Mouse (Mus musculus) layer of hippocampus, postnatal 36 days (tissue): ENCODE results near the gene Paqr7. TPM values are rescaled to one million over a fixed set of nuclear protein-coding genes. Genes with fewer than 3 reads are reported as not detected.

Experiments used
- DNase-seq, 2 experiments: peaks; one replicate each; pipeline ENCODE4 v3.0.0; 2022
- total RNA-seq, 2 experiments: library from RNA; stranded (reverse); gene quantifications; 2 replicates each; pipeline ENCODE4 v1.2.3; 2021

The Paqr7 gene
- total RNA-seq, 2 experiments from 2014 or later = 63.6 to 69.1 TPM

- no peak for DNase-seq
Measured at GRCm38 (mm10) chr4:134503686-134504357, 7.3 kb downstream of the Paqr7 start.

- no peak for DNase-seq
Measured at GRCm38 (mm10) chr4:134505303-134505789, 8.8 kb downstream of the Paqr7 start.

GRCm38 (mm10) chr4:134505966-134506594, 9.6 kb downstream of the Paqr7 start:
- no peak for DNase-seq

- no peak for DNase-seq
Measured at GRCm38 (mm10) chr4:134506713-134507112, 10.2 kb downstream of the Paqr7 start.

- DNase-seq = no peak
Measured at GRCm38 (mm10) chr4:134510396-134510795, 13.9 kb downstream of the Paqr7 start.

GRCm38 (mm10) chr4:134510845-134511411, 14.4 kb downstream of the Paqr7 start, which contains the start of gene Aunip:
Aunip (plus strand) TSS chr4:134510999.
- peak; percentile 77 to 80 for DNase-seq

GRCm38 (mm10) chr4:134511730-134512129, 15.2 kb downstream of the Paqr7 start:
- DNase-seq = no peak

GRCm38 (mm10) chr4:134512798-134513197, 16.3 kb downstream of the Paqr7 start:
- DNase-seq = no peak

- DNase-seq = no peak
Measured at GRCm38 (mm10) chr4:134514309-134514930, 17.9 kb downstream of the Paqr7 start.

- no peak for DNase-seq
Measured at GRCm38 (mm10) chr4:134515614-134516013, 19.1 kb downstream of the Paqr7 start.

- no peak for DNase-seq
Measured at GRCm38 (mm10) chr4:134516981-134517380, 20.5 kb downstream of the Paqr7 start.

- no peak for DNase-seq
Measured at GRCm38 (mm10) chr4:134517719-134518118, 21.2 kb downstream of the Paqr7 start.

- no peak for DNase-seq
Measured at GRCm38 (mm10) chr4:134518541-134518940, 22.0 kb downstream of the Paqr7 start.

- DNase-seq = peak in 1 of 2 experiments; percentile 44
Measured at GRCm38 (mm10) chr4:134519281-134519680, 22.8 kb downstream of the Paqr7 start.

- DNase-seq = no peak
Measured at GRCm38 (mm10) chr4:134523447-134523846, 26.9 kb downstream of the Paqr7 start.

GRCm38 (mm10) chr4:134525806-134526205, 29.3 kb downstream of the Paqr7 start:
- DNase-seq = no peak

- DNase-seq = no peak
Measured at GRCm38 (mm10) chr4:134526220-134526619, 29.7 kb downstream of the Paqr7 start.

- no peak for DNase-seq
Measured at GRCm38 (mm10) chr4:134532928-134533327, 36.4 kb downstream of the Paqr7 start.

- DNase-seq = no peak
Measured at GRCm38 (mm10) chr4:134533421-134533820, 36.9 kb downstream of the Paqr7 start.

- peak in 1 of 2 experiments; percentile 56 for DNase-seq
Measured at GRCm38 (mm10) chr4:134534124-134534886, 37.8 kb downstream of the Paqr7 start.

GRCm38 (mm10) chr4:134534932-134535786, 38.7 kb downstream of the Paqr7 start, which contains the start of gene Mtfr1l:
Mtfr1l (minus strand) TSS chr4:134535387.
- DNase-seq = peak; percentile 97
